Mouse (Mus musculus) forebrain, embryonic 13.5 days (tissue): ENCODE results near the gene Apbb2. TPM values are rescaled to one million over a fixed set of nuclear protein-coding genes. Genes with fewer than 3 reads are reported as not detected.

Experiments
- ATAC-seq: fragments of 200-750 bp; cut with Nextera tagmentation; 2 replicates; pipeline ENCODE4 v1.8.0; 2017
- H3K27ac ChIP-seq: fragments of 300-500 bp; sonication (generic); 2 replicates; pipeline ENCODE4 v1.5.1; 2015; ENCODE audit warnings: inconsistent platforms, mild to moderate bottlenecking, moderate library complexity
- H3K27me3 ChIP-seq: fragments of 300-500 bp; sonication (generic); 2 replicates; pipeline ENCODE4 v1.6.1; 2015; ENCODE audit warnings: mild to moderate bottlenecking, inconsistent platforms
- H3K36me3 ChIP-seq: fragments of 300-500 bp; sonication (generic); 2 replicates; pipeline ENCODE4 v1.6.1; 2015; ENCODE audit warnings: mild to moderate bottlenecking, inconsistent platforms; ENCODE audit not compliant: poor library complexity, severe bottlenecking
- H3K4me1 ChIP-seq: fragments of 300-500 bp; sonication (generic); 2 replicates; pipeline ENCODE4 v1.6.1; 2015; ENCODE audit warnings: inconsistent platforms
- H3K4me2 ChIP-seq: fragments of 300-500 bp; sonication (generic); 2 replicates; pipeline ENCODE4 v1.6.1; 2015; ENCODE audit warnings: inconsistent platforms, mild to moderate bottlenecking, moderate library complexity
- H3K4me3 ChIP-seq: fragments of 300-500 bp; sonication (generic); 2 replicates; pipeline ENCODE4 v1.5.1; 2015; ENCODE audit warnings: mild to moderate bottlenecking, inconsistent platforms
- H3K9ac ChIP-seq: fragments of 300-500 bp; sonication (generic); 2 replicates; pipeline ENCODE4 v1.6.1; 2015; ENCODE audit warnings: mild to moderate bottlenecking, inconsistent platforms
- H3K9me3 ChIP-seq: fragments of 300-500 bp; sonication (generic); replicated peaks from 2 replicates; pipeline ENCODE4 v1.6.1; 2016; ENCODE audit warnings: inconsistent platforms
- WGBS: fragments of 180-500 bp; shearing (Covaris S2); methylation state at CpG from one replicate; pipeline ENCODE4 v1.1.7; 2015; 5-methylcytosine and 5-hydroxymethylcytosine counted together
- polyA plus RNA-seq: library from polyadenylated mRNA; unstranded; fragments of >200 nt; fragmentation: Nextera tagmentation; extraction: Ambion mirVana; gene quantifications from 2 replicates; pipeline ENCODE4 v1.2.1, GENCODE M21; 2015

Apbb2 gene
- polyA plus RNA-seq, 1 experiment from 2014 or later, result 63.0 TPM

DNA sequence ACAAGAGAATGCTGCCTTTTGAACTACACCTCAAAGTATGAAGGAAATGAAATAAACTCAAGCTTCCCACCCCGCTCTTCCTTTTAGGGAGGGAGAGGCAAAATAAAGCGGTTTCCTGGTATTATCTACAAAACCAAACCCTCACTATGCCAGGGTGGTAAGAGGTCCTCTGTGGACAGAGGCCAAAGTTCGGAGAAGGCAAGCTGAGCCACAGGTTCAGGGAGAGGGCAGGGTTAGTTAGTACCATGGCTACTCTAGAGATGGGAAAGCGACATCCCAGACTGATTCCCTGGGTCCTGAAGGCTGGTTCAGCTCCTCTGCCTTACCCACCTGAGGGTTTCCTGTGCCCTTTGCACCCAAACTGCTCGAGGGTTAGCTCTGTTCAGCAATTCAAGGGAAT, 159.7 kb downstream of the Apbb2 start:
- WGBS, result 84% methylated on average over 5 of the region's 5 CpGs
- Histone ChIP-seq H3K27me3 (no peaks in the 10 kb centered on the region), H3K4me2 (no peak overlapping the region), H3K9ac (no peak overlapping the region), H3K4me1 (0 out of 2 replicates have a peak, but pooled peaks cover 6% of the 10 kb centered on the region), H3K36me3 (0 out of 2 replicates have a peak, but pooled peaks cover 4% of the 10 kb centered on the region), H3K4me3 (no peak overlapping the region), H3K27ac (no peak overlapping the region), H3K9me3 (no peaks in the 10 kb centered on the region)
- ATAC-seq, result no peak

DNA sequence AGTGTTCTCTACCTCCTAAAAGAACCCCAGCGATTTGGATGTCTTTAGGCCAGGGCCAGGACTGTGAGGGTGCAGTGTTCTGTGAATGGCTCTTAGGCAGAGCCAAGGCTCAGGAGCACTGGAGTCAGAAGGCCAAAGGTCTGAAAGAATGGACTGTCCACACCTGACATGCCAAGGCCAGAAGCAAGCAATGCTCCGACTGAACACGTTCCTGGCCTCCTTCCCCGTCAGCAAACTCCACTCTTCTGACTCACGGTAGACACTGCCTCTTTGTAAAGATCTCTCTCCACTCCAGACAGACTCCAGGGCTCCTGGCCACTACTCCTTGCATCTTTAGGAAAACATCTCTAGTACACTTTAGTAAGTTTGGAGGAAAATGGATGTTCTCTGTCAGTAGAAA, 163.3 kb downstream of the Apbb2 start:
- Histone ChIP-seq H3K36me3 (peaks cover 10% of the 10 kb centered on the region), H3K27me3 (no peaks in the 10 kb centered on the region), H3K27ac (no peak overlapping the region), H3K4me2 (no peak overlapping the region), H3K9me3 (no peaks in the 10 kb centered on the region), H3K4me3 (no peak overlapping the region), H3K9ac (no peak overlapping the region), H3K4me1 (peaks cover 3% of the 10 kb centered on the region; the same call in 1 of the 2 replicates)
- 96% methylated on average over 5 of the region's 5 CpGs for WGBS
- ATAC-seq, result no peak

DNA sequence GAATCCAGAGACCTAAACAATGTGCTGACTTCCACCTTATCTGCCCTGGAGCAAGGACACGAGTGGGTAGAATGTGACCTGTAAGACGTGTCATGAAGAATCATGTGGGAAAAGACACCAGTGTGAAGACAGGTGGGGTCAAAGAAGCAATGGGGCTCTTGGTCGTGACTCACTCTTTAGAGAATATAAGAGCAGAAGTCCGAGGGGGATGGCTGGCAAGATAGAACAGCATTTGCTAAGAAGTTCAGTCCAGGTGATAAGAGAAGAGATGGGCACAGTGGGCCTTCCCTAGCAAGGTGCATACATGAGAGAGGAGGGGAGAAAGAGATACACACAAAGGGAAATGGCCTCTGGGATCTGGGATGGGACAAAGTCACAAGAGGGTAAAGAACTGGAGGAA, 163.8 kb downstream of the Apbb2 start:
- H3K27me3 ChIP-seq, result no peaks in the 10 kb centered on the region
- 90% methylated on average over 4 of the region's 4 CpGs for WGBS
- H3K4me2 ChIP-seq, result no peak overlapping the region
- peaks cover 10% of the 10 kb centered on the region for H3K36me3 ChIP-seq
- no peak overlapping the region for H3K27ac ChIP-seq
- no peak overlapping the region for H3K9ac ChIP-seq
- no peak overlapping the region for H3K4me3 ChIP-seq
- ATAC-seq, result no peak
- no peaks in the 10 kb centered on the region for H3K9me3 ChIP-seq
- H3K4me1 ChIP-seq, result peaks cover 3% of the 10 kb centered on the region; the same call in 1 of the 2 replicates

DNA sequence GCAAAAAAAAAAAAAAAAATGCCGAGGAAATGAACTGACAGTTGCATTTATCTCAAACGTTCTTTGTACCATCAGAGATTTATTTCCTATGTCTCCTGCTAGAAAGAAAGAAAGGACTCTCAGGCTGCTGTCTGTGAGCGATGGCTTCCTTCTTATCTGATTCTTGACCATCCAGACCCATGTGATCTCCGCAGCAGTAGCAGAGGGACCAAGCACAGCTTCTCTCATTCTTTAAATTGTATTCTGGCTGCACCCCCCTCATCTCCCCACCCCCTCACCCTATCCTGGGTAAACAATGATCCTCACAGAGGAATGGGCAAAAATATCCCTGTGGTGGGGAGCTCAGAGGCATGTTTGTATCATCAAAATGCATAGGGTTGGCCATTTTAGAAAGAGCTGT, 165.5 kb downstream of the Apbb2 start:
- no peaks in the 10 kb centered on the region for H3K27me3 ChIP-seq
- no peaks in the 10 kb centered on the region for H3K9me3 ChIP-seq
- peaks cover 3% of the 10 kb centered on the region; the same call in 1 of the 2 replicates for H3K4me1 ChIP-seq
- peaks cover 10% of the 10 kb centered on the region for H3K36me3 ChIP-seq
- no peak overlapping the region for H3K27ac ChIP-seq
- H3K9ac ChIP-seq, result no peak overlapping the region
- no peak overlapping the region for H3K4me2 ChIP-seq
- H3K4me3 ChIP-seq, result no peak overlapping the region
- 81% methylated on average over 4 of the region's 4 CpGs for WGBS
- ATAC-seq, result no peak

DNA sequence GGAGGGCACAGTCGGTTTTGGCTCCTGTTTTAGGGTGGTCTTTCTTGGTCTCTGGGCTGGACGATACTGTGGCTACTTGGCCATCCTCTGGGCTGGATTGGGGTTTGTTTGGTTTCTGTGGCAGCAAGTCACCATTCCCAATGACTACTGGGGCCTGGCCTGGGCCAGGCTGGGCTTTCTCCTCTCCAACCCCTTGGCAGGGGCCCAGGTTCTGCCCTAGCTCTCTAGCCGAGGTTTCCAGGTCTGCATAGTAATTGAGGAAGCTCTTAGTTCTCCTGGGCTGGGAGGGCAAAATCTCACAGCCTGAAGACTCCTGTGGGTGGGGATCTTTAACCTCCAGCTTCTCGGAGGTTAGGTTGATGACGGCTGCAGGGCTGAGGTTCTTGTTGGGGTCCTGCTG, 167.0 kb downstream of the Apbb2 start:
- no peak overlapping the region for H3K4me3 ChIP-seq
- no peaks in the 10 kb centered on the region for H3K27me3 ChIP-seq
- 88% methylated on average over 5 of the region's 5 CpGs for WGBS
- no peak overlapping the region for H3K27ac ChIP-seq
- H3K4me2 ChIP-seq, result no peak overlapping the region
- H3K36me3 ChIP-seq, result peaks cover 10% of the 10 kb centered on the region
- no peak for ATAC-seq
- H3K9me3 ChIP-seq, result no peaks in the 10 kb centered on the region
- peaks cover 3% of the 10 kb centered on the region; the same call in 1 of the 2 replicates for H3K4me1 ChIP-seq
- H3K9ac ChIP-seq, result no peak overlapping the region

DNA sequence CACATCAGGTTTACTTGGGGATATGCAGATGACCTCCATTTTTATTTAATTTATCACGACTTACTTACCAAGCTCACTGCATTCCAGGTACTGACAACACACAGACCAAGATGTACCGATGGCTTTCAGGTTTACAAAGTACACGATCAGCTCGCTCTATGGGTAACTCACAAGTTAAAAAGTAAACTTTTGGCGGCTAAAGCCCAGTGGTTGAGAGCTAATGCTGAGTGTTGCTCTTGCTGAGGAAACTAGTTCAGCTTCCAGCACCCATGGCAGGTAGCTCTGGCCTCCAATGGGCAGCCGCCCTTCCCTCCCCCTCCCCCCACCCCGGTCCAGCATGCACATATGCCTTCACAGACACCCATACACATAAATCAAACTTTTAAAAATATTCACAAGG, 173.1 kb downstream of the Apbb2 start:
- Histone ChIP-seq H3K4me1 (no peaks in the 10 kb centered on the region), H3K27me3 (no peaks in the 10 kb centered on the region), H3K27ac (no peak overlapping the region), H3K4me3 (no peak overlapping the region), H3K9me3 (no peaks in the 10 kb centered on the region), H3K36me3 (no peaks in the 10 kb centered on the region), H3K9ac (no peak overlapping the region), H3K4me2 (no peak overlapping the region)
- WGBS, result 90% methylated on average over 7 of the region's 7 CpGs
- no peak for ATAC-seq

DNA sequence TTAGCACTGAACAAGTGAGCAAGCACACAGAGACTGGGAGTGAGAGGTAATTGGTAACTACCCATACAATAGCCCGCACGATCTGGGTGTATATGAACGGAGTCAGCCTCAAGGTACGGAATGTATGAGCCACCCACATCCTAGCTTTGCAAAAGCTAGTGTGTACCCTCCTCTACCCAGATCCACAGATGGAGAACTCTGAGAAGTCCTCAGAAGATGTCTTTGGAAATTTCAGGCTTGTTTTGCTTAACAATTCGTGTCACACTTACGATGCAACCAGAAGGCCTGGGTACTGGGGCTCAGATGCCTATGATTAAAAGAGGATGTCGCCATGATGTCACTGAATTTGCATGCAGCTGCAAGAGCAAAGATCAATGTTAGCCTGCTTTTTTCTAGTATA, 176.3 kb downstream of the Apbb2 start:
- Histone ChIP-seq H3K27me3 (no peaks in the 10 kb centered on the region), H3K4me1 (no peaks in the 10 kb centered on the region), H3K9me3 (no peaks in the 10 kb centered on the region), H3K27ac (no peak overlapping the region; the same call in 1 of the 2 replicates), H3K9ac (no peak overlapping the region), H3K4me3 (no peak overlapping the region), H3K4me2 (no peak overlapping the region), H3K36me3 (no peaks in the 10 kb centered on the region)
- ATAC-seq, result no peak
- 85% methylated on average over 7 of the region's 7 CpGs for WGBS

DNA sequence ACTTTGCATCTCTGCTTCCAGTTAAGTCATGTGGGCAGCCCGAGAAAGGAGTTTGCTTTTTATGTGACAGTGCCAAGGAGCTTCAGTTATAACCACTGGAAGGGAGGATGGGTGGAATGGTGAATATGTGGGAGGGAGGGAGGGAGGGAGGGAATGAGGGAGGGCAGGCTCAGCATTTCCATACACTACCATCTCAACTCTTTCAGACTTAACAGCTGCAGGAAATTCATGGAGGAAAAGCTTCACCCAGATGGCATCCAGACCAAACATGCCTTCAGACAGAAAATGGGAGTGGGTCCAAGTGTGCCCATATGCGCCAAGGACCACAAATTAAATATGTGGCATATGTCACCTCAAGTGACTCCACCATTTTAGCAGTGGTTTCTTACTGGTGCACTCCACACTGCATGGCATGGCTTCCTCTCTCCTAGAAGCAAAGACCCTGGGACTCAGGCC, 181.8 kb downstream of the Apbb2 start:
- 81% methylated on average over 2 of the region's 2 CpGs for WGBS
- no peak overlapping the region for H3K27ac ChIP-seq
- no peaks in the 10 kb centered on the region for H3K36me3 ChIP-seq
- no peak overlapping the region for H3K9ac ChIP-seq
- H3K4me1 ChIP-seq, result no peaks in the 10 kb centered on the region
- H3K4me2 ChIP-seq, result no peak overlapping the region
- H3K9me3 ChIP-seq, result no peaks in the 10 kb centered on the region
- 0 out of 2 replicates have a peak, but pooled peaks have one; percentile 33 for ATAC-seq
- H3K27me3 ChIP-seq, result no peaks in the 10 kb centered on the region
- H3K4me3 ChIP-seq, result no peak overlapping the region

DNA sequence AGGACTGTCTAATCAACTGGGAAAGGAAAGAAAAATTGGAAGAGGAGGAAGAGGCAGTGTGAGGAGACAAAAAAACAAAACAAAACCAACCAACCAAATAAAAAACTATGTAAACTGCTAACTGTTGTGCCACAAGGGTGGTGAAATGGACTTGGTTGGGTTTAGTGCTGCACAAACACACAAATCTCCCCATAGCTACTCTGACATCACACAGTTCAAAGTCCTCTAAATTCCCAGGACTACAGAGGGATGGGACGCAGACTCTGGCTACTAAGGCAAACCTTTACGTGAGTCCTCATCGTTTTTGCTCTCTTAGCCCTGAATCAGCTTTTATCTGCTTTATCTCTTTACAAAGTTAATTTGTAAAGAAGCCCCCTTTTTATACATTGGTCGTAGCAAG, 183.4 kb downstream of the Apbb2 start:
- H3K27me3 ChIP-seq, result no peaks in the 10 kb centered on the region
- no peaks in the 10 kb centered on the region for H3K36me3 ChIP-seq
- WGBS, result 93% methylated on average over 4 of the region's 4 CpGs
- H3K27ac ChIP-seq, result no peak overlapping the region
- no peaks in the 10 kb centered on the region for H3K9me3 ChIP-seq
- no peak overlapping the region for H3K4me3 ChIP-seq
- H3K4me1 ChIP-seq, result no peaks in the 10 kb centered on the region
- no peak overlapping the region for H3K4me2 ChIP-seq
- no peak for ATAC-seq
- no peak overlapping the region for H3K9ac ChIP-seq

DNA sequence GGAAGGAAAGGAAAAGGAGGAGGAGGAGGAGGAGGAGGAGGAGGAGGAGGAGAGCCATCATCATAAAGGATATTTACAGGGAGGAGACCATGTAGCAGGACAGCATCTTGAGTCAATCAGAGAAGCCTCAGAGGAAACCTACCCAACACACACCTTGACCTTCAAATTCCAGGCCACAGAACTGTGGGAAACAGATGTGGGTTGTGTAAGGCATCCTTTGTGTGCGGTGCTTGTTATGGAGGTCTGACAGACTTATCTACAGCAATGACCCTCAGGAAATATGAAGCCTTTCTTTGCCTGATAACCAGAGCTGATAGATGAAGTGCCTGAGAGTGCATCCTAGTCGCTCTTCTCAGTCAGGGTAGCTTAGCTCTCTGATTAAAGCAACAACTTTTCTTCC, 189.5 kb downstream of the Apbb2 start:
- Histone ChIP-seq H3K36me3 (no peaks in the 10 kb centered on the region), H3K9ac (no peak overlapping the region), H3K9me3 (no peaks in the 10 kb centered on the region), H3K27ac (no peak overlapping the region), H3K4me1 (no peaks in the 10 kb centered on the region), H3K4me3 (no peak overlapping the region), H3K27me3 (no peaks in the 10 kb centered on the region), H3K4me2 (no peak overlapping the region)
- ATAC-seq, result no peak
- 93% methylated on average over 2 of the region's 2 CpGs for WGBS

DNA sequence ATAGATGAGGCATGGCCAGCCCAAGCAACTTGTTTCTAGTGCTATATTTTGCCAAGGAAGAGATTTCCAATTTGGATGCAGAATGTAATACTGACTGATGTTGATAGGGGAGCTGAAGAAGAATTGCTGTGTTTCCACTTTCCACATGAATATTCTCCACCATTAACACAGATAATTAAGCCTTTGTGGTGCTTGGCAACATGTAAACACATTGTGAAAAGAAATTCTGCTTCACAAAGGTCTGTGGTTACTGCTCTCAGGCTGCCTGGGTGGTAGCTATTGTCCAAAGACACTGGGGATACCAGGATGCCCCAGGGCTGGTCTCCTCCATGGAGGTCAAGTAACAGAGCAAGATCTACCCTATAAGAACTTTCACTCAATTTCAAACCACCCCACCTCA, 190.5 kb downstream of the Apbb2 start:
- H3K27ac ChIP-seq, result no peak overlapping the region
- H3K27me3 ChIP-seq, result no peaks in the 10 kb centered on the region
- H3K36me3 ChIP-seq, result no peaks in the 10 kb centered on the region
- no peaks in the 10 kb centered on the region for H3K4me1 ChIP-seq
- no peak for ATAC-seq
- H3K9me3 ChIP-seq, result no peaks in the 10 kb centered on the region
- no peak overlapping the region for H3K4me3 ChIP-seq
- no peak overlapping the region for H3K4me2 ChIP-seq
- H3K9ac ChIP-seq, result no peak overlapping the region

DNA sequence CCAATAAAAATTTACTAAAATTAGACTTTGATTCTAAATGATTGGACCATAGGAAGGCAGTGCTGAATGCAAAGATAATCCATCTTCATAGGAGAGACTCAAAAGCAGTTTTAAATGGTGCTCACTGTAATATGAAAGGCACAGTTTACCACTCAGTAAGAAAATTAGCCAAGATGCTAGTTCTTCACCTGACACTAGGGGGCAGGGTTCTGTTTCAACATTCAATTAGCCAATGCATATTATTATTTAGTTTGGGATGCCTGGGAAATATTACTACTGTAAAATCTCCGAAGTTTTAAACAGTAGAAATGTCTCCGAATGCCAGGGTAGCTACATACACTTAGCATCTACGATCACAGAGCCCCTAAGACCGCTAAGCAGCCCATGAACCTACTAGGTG, 194.7 kb downstream of the Apbb2 start:
- ATAC-seq, result no peak
- Histone ChIP-seq H3K9me3 (no peaks in the 10 kb centered on the region), H3K4me1 (no peaks in the 10 kb centered on the region), H3K36me3 (no peaks in the 10 kb centered on the region), H3K9ac (no peak overlapping the region), H3K4me3 (no peak overlapping the region), H3K27me3 (no peaks in the 10 kb centered on the region), H3K27ac (no peak overlapping the region), H3K4me2 (no peak overlapping the region)
- WGBS, result 65% methylated on average over 4 of the region's 4 CpGs

DNA sequence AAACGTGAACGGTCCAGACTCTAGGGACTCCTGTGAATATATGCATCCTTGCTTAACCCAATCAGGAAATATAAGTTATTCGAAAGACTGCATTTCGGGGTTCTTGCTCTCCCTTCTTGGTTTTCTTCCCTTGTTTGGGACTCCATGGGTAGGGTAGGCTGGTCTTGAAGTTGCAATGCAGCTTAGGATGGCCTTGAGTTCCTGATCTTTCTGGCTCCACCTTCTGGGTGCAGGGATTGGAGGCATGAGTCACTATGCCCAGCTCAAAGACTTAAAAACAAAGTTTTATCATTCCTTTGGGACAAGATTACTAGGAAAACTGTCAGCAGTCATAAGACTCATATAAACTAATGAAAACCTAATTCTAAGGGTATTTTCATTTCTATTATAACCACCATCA, 195.1 kb downstream of the Apbb2 start:
- Histone ChIP-seq H3K9me3 (no peaks in the 10 kb centered on the region), H3K36me3 (no peaks in the 10 kb centered on the region), H3K4me2 (no peak overlapping the region), H3K4me3 (no peak overlapping the region), H3K27ac (no peak overlapping the region), H3K4me1 (no peaks in the 10 kb centered on the region), H3K9ac (no peak overlapping the region), H3K27me3 (no peaks in the 10 kb centered on the region)
- WGBS, result 81% methylated on average over 4 of the region's 4 CpGs
- no peak for ATAC-seq
